Mouse (Mus musculus) left cerebral cortex, adult 18-20 months (tissue): ENCODE measurements around the gene AL607142.1. TPM values are rescaled to one million over a fixed set of nuclear protein-coding genes. Genes with fewer than 3 reads are reported as not detected.

Source experiments
- DNase-seq, 2 experiments: peaks; one replicate each; pipeline ENCODE4 v3.0.0; 2021 to 2022; ENCODE audit warnings: low spot score in 2 of 2, mixed read lengths in 1 of 2
- total RNA-seq, 2 experiments: library from RNA; stranded (reverse); gene quantifications; 2 replicates each; pipeline ENCODE4 v1.2.3; 2021

The AL607142.1 gene
- total RNA-seq, 2 experiments from 2014 or later, result not detected

- DNase-seq, result no peak
Measured at GRCm38 (mm10) chr4:120096935-120097334, 32.1 kb downstream of the AL607142.1 start.

DNA sequence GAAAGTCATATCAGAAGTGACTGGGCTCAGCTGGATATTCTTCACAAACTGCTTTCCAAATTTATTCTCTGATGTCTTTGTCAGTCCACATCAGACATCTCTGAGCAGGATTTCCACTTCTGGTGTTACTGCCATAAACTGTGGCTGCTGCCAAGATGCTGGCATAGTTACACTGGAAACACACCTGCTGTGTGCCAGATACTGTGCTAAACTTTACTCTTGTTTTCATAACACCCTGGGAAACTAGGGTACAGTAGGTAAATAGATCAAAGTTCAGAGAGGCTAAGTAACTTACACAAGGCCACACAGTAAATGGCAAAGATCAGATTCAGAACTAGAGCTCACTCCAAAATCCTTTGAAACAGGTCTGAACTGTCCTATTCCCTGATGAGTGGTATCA, 36.4 kb downstream of the AL607142.1 start:
- no peak for DNase-seq

DNA sequence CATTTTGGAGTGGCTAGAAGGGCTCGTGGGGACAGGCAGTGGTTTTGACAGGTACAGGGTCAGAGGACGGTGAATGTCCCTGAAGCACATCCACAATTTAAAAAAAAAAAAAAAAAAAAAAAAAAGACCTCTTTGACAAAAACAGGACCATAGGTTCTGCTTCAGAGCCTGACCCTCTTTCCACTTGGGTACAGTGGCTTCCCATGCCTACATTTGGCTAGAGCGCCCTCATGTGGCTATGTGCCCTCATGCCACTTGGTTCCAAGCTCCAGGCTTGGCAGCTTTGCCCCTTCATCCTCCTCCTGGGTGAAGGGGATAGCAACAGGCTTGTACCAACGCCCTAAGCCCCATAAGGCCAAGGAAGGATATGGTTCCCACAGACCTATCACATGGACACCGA, 39.8 kb downstream of the AL607142.1 start:
- peak; percentile 63 to 80 for DNase-seq

DNA sequence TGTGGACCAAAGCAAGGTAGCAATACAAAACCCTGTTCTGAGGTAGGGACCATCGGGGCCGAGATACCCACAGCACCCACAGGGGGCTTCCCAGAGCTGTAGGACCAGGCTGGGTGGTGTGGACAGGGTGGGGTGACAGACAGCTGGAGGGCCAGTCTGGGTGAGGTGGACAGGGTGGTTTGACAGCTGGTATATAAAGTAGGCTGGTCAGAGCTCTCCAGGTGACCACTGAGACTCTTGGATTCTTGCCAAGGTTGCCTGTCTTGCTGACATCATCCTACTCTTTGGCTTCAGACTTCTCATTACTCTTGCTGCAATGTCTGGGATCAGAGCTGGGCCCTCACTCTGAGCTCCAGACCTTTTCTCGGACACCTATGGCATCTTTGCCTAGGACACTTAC, 41.6 kb downstream of the AL607142.1 start:
- DNase-seq, result no peak

DNA sequence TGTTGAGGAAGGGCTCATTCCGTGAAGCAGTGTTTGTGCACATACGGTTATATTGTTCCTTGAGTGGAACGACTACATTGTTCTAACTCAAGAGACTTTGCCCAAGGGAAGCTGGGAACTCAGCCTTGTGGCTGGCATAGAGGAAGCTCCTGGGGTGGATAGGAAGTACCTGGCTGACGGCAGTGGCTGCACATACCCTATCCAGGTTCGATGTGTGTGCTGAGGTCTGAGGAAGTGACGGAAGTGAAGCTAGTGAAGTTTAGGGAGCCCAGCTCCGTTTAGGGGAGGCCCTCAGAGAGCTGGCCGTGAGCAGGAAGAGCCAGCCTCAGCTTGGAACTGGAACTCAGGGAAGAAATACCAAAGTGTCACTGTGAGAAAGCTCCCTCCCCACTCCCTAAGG, 43.0 kb downstream of the AL607142.1 start:
- DNase-seq, result no peak

- DNase-seq, result no peak
Measured at GRCm38 (mm10) chr4:120115516-120115915, 50.7 kb downstream of the AL607142.1 start.

GRCm38 (mm10) chr4:120116312-120116711, 51.5 kb downstream of the AL607142.1 start:
- DNase-seq, result no peak

GRCm38 (mm10) chr4:120120276-120120675, 55.5 kb downstream of the AL607142.1 start:
- peak; percentile 61 to 75 for DNase-seq

DNA sequence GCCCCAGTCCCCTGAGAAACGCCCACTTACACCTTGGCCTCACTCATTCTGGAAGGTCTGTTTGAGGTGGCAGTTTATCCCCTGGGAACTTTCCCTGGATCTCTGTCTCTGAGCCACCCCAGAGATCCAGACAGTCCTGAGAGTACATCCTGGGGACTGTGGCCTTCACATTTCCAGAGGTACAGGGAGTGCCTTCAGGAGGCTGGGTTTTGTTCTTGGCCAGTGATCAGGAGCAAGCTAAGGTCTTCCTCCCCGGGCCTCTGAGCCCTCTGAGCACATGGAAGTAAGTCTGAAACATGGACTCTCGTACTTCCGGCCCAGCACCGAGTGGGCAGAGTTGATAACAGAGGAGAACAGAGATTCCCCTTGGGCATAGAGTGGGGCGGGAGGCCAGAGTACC, 59.9 kb downstream of the AL607142.1 start:
- DNase-seq, result no peak

DNA sequence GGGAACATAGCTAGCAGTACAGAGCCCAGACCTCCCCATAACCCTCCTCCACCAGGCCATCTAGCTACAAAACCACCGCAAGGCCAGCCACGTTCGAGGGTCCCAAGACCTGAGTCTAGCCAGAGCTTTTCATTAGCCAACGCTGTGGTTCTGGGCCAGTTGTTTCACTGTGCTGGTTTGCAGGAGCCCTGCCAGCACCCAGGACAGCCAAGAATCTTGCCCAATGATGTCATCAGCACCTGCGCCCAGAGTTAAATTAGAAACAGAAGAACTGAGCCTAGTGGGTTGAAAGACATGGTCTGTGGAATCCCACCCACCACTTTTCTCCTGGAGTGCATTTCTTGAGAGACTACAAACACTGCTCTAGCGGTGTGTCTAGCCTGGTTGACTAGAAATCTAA, 61.3 kb downstream of the AL607142.1 start:
- DNase-seq, result peak; percentile 58 to 65

DNA sequence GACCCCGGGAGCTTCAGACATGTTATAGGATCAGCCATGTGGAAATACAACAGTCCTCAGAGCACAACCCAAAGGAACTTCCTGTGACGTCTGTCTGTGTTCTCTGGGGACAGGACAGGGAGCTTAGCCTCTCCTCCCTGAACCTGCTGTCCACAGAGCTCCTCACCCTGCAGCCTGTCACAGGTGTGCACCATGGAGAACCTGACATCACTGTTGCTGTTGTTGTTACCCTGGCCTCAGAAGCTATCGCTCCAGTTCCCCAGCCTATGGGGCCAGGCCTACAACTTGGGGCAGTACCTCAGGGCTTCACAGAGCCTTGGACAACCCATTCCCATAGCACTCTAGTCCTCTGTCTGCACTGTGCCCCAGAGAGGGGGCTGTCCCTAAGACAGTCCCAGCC, 62.5 kb downstream of the AL607142.1 start:
- DNase-seq, result no peak

GRCm38 (mm10) chr4:120128033-120128432, 63.2 kb downstream of the AL607142.1 start:
- peak; percentile 43 to 55 for DNase-seq

GRCm38 (mm10) chr4:120129233-120129885, 64.6 kb downstream of the AL607142.1 start:
- peak; percentile 54 to 64 for DNase-seq

- DNase-seq, result no peak
Measured at GRCm38 (mm10) chr4:120130926-120131325, 66.1 kb downstream of the AL607142.1 start.

- no peak for DNase-seq
Measured at GRCm38 (mm10) chr4:120131441-120132220, 66.8 kb downstream of the AL607142.1 start.

DNA sequence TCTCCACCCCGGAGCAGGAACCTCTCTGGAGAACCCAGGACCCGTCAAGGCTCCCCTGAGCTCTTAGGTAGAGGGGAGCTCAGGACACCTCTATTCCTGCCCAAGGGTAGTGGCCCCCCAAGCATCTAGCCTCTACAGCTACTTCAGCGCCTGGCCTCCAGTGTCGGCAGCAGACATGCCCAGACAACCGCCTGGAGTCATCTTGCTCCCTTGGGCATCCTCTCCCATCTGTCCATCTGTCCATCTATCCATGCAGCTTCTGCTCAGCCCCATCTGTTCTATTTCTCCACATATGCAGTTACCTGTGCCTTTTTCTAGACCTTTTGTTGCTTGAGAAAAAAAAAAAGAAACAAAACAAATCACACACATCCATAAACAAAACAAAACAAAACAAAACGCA, 69.4 kb downstream of the AL607142.1 start:
- no peak for DNase-seq

DNA sequence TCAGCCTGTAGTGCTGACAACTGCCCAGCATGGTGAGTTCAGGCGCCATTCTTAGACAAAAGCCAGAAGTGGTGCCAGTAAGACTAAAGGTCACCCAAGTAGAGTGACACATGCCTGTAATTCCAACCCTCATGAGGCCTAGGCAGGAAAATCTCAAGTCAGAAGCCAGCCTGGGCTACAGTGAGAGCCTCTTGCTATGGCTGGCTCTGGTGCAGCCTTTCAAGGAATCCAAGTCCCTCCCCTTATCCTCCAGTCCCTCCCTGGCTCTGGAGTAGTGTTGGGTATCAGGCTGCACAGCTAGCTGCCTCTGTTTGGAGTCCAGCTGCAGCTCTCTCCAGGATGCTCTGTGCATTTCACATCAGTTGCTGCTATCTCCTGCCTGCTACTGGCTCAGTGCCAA, 77.0 kb downstream of the AL607142.1 start:
- DNase-seq, result no peak

GRCm38 (mm10) chr4:120142905-120143304, 78.1 kb downstream of the AL607142.1 start:
- DNase-seq, result no peak
